Mouse (Mus musculus): ENCODE data around the gene Slc25a23. TPM values are rescaled to one million over a fixed set of nuclear protein-coding genes. Genes with fewer than 3 reads are reported as not detected.

The Slc25a23 gene
- total RNA-seq (2022), result 100 to 1,000 TPM; 352 to 366 (median 355) TPM

GRCm38 (mm10) chr17:57059486-57059977, at the start of gene Slc25a23:
TSS of gene Slc25a23 (minus strand) at chr17:57059863.
- peak; percentile 73 to 74 for DNase-seq (ENCODE audit: low spot score in 2 of 2)

GRCm38 (mm10) chr17:57108666-57109171, 49.1 kb upstream of the Slc25a23 start:
- DNase-seq (ENCODE audit: low spot score in 2 of 2), result no peak

- no peak for DNase-seq (ENCODE audit: low spot score in 2 of 2)
These were observed 48.5 kb upstream of the Slc25a23 start for GRCm38 (mm10) chr17:57108040-57108665.

- no peak for DNase-seq (ENCODE audit: low spot score in 2 of 2)
These were observed 47.4 kb upstream of the Slc25a23 start for GRCm38 (mm10) chr17:57107064-57107463.

- DNase-seq (ENCODE audit: low spot score in 2 of 2), result no peak
These were observed 46.3 kb upstream of the Slc25a23 start for GRCm38 (mm10) chr17:57106035-57106368.

- DNase-seq (ENCODE audit: low spot score in 2 of 2), result no peak
These were observed 45.7 kb upstream of the Slc25a23 start, which contains the start of gene Tnfsf9 for GRCm38 (mm10) chr17:57105181-57106034. TSS of gene Tnfsf9 (plus strand) at chr17:57105325.

GRCm38 (mm10) chr17:57104496-57104895, 44.8 kb upstream of the Slc25a23 start:
- no peak for DNase-seq (ENCODE audit: low spot score in 2 of 2)

- no peak for DNase-seq (ENCODE audit: low spot score in 2 of 2)
These were observed 42.6 kb upstream of the Slc25a23 start for GRCm38 (mm10) chr17:57102276-57102675.

GRCm38 (mm10) chr17:57099629-57100325, 40.1 kb upstream of the Slc25a23 start:
- DNase-seq (ENCODE audit: low spot score in 2 of 2), result no peak

GRCm38 (mm10) chr17:57098321-57098720, 38.7 kb upstream of the Slc25a23 start:
- no peak for DNase-seq (ENCODE audit: low spot score in 2 of 2)

- peak; percentile 62 to 82 for DNase-seq (ENCODE audit: low spot score in 2 of 2)
These were observed 36.9 kb upstream of the Slc25a23 start for GRCm38 (mm10) chr17:57096623-57096920.

GRCm38 (mm10) chr17:57095855-57096622, 36.4 kb upstream of the Slc25a23 start:
- no peak for DNase-seq (ENCODE audit: low spot score in 2 of 2)

GRCm38 (mm10) chr17:57094222-57094621, 34.6 kb upstream of the Slc25a23 start:
- no peak for DNase-seq (ENCODE audit: low spot score in 2 of 2)

GRCm38 (mm10) chr17:57087049-57087832, 27.6 kb upstream of the Slc25a23 start, which contains the start of gene Tubb4a:
TSS of gene Tubb4a (minus strand) at chr17:57087782.
- DNase-seq (ENCODE audit: low spot score in 2 of 2), result peak; percentile 87 to 88

GRCm38 (mm10) chr17:57085970-57086757, 26.5 kb upstream of the Slc25a23 start:
- no peak for DNase-seq (ENCODE audit: low spot score in 2 of 2)

- DNase-seq (ENCODE audit: low spot score in 2 of 2), result no peak
These were observed 22.8 kb upstream of the Slc25a23 start for GRCm38 (mm10) chr17:57082481-57082880.

- DNase-seq (ENCODE audit: low spot score in 2 of 2), result no peak
These were observed 21.7 kb upstream of the Slc25a23 start for GRCm38 (mm10) chr17:57081234-57081842.

GRCm38 (mm10) chr17:57079919-57080318, 20.3 kb upstream of the Slc25a23 start:
- DNase-seq (ENCODE audit: low spot score in 2 of 2), result no peak

- no peak for DNase-seq (ENCODE audit: low spot score in 2 of 2)
These were observed 18.7 kb upstream of the Slc25a23 start, which contains the start of gene Dennd1c for GRCm38 (mm10) chr17:57078336-57078735. TSS of gene Dennd1c (minus strand) at chr17:57078514.

Measured in layer of hippocampus, adult 8-10 months (tissue).